Mouse (Mus musculus) hematopoietic stem cell, adult 5-6 weeks (primary cell): ENCODE measurements at regions not wholly inside any gene's neighbourhood (a gene's known extent, or its start where the extent isn't known, plus 50 kb on each side); places are given as distances from the start of the nearest gene placed in this dataset.

Experiments used
- ATAC-seq, 2 experiments: fragments of 125-278 bp in 1 of 2; replicated peaks in 1 of 2; 2 replicates each; pipeline ENCODE4 v1.8.0; 2016 to 2017; ENCODE audit warnings: inconsistent platforms in 2 of 2, mild to moderate bottlenecking in 2 of 2, moderate number of reproducible peaks in 2 of 2, low read depth in 1 of 2, moderate TSS enrichment in 1 of 2; ENCODE audit not compliant: low FRiP score in 2 of 2, poor library complexity in 2 of 2, severe bottlenecking in 2 of 2, insufficient read depth in 1 of 2, low TSS enrichment in 1 of 2

GRCm38 (mm10) chr14:105676646-105676930 is 220.0 kb downstream of the Spry2 start:
- ATAC-seq: no peak

- ATAC-seq: peak; percentile 50 to 56; a peak in 3 of 4 replicates
These were observed 220.6 kb downstream of the Spry2 start for GRCm38 (mm10) chr14:105675801-105676645.

- no peak for ATAC-seq
These were observed 221.6 kb downstream of the Spry2 start for GRCm38 (mm10) chr14:105675006-105675405.

- peak; percentile 84 to 96 for ATAC-seq
These were observed 227.7 kb downstream of the Spry2 start for GRCm38 (mm10) chr14:105668969-105669368.

GRCm38 (mm10) chr14:105664671-105665198 is 231.9 kb downstream of the Spry2 start:
- no peak for ATAC-seq

GRCm38 (mm10) chr14:105663472-105663871 is 233.1 kb downstream of the Spry2 start:
- no peak for ATAC-seq

- ATAC-seq: no peak
These were observed 233.8 kb downstream of the Spry2 start for GRCm38 (mm10) chr14:105662839-105663238.

- ATAC-seq: no peak
These were observed 238.3 kb downstream of the Spry2 start for GRCm38 (mm10) chr14:105658316-105658715.

- ATAC-seq: peak; percentile 66 to 84
These were observed 249.5 kb downstream of the Spry2 start for GRCm38 (mm10) chr14:105647166-105647565.

- no peak for ATAC-seq
These were observed 252.2 kb downstream of the Spry2 start for GRCm38 (mm10) chr14:105644428-105644827.

GRCm38 (mm10) chr14:105643285-105643957 is 253.2 kb downstream of the Spry2 start:
- no peak for ATAC-seq

GRCm38 (mm10) chr14:105632335-105632734 is 264.3 kb downstream of the Spry2 start:
- ATAC-seq: no peak

- ATAC-seq: no peak
These were observed 265.0 kb downstream of the Spry2 start for GRCm38 (mm10) chr14:105631681-105632031.

- no peak for ATAC-seq
These were observed 265.5 kb downstream of the Spry2 start for GRCm38 (mm10) chr14:105630867-105631680.

- ATAC-seq: no peak
These were observed 266.2 kb downstream of the Spry2 start for GRCm38 (mm10) chr14:105630444-105630843.

- peak; percentile 26 to 49; a peak in 3 of 4 replicates for ATAC-seq
These were observed 267.9 kb downstream of the Spry2 start for GRCm38 (mm10) chr14:105628673-105629072.

GRCm38 (mm10) chr14:105624387-105624786 is 272.2 kb downstream of the Spry2 start:
- no peak for ATAC-seq

GRCm38 (mm10) chr14:105622166-105622565 is 274.5 kb downstream of the Spry2 start:
- ATAC-seq: peak in 1 of 2 experiments; percentile 32; a peak in 2 of 4 replicates
